Mouse (Mus musculus) brain, embryonic 14.5 days (tissue): Measurements from ENCODE around the gene Hs3st3a1.

ENCODE experiments used
- CTCF ChIP-seq: fragments of 200-500 bp; IDR thresholded peaks from 2 replicates; pipeline ENCODE4 v1.5.1; 2012; ENCODE audit warnings: inconsistent platforms, mild to moderate bottlenecking, moderate library complexity, borderline replicate concordance; ENCODE audit not compliant: insufficient read depth, insufficient read length; ENCODE audit errors: extremely low read depth
- POLR2A ChIP-seq: fragments of 200-500 bp; IDR thresholded peaks from 2 replicates; pipeline ENCODE4 v1.6.1; 2012; ENCODE audit warnings: mild to moderate bottlenecking, inconsistent platforms, borderline replicate concordance; ENCODE audit not compliant: poor library complexity, insufficient read depth, insufficient read length, severe bottlenecking; ENCODE audit errors: extremely low read depth

GRCm38 (mm10) chr11:64537230-64537629 is 102.1 kb downstream of the Hs3st3a1 start:
- TF ChIP-seq CTCF (no peak), POLR2A (no peak)
